Mouse (Mus musculus): Measurements from ENCODE around the gene G0s2. TPM values are rescaled to one million over a fixed set of nuclear protein-coding genes. Genes with fewer than 3 reads are reported as not detected.
A peak's percentile ranks its signal among the peaks of the same experiment; 100 is the strongest.
"Not testable (repeated sequence)": the region's sequence is repeated elsewhere in the genome, so short reads cannot be mapped to it uniquely, and the experiment has no call there.

The G0s2 gene
- total RNA-seq, 2 experiments from 2014 or later, result 16.7 to 25.3 TPM

- intact Hi-C loops (cut with DNase I; ENCODE audit: low total_unique reads), result no loop called here
- no peak for DNase-seq
Measured at GRCm38 (mm10) chr1:193293039-193293438, 20.0 kb upstream of the G0s2 start.

- intact Hi-C loops (cut with DNase I; ENCODE audit: low total_unique reads), result no loop called here
- no peak for DNase-seq
Measured at GRCm38 (mm10) chr1:193290686-193291085, 17.7 kb upstream of the G0s2 start.

- intact Hi-C loops (cut with DNase I; ENCODE audit: low total_unique reads), result no loop called here
- DNase-seq, result no peak
Measured at GRCm38 (mm10) chr1:193289914-193290313, 16.9 kb upstream of the G0s2 start.

GRCm38 (mm10) chr1:193289076-193289475 is 16.1 kb upstream of the G0s2 start:
- DNase-seq, result no peak
- intact Hi-C loops (cut with DNase I; ENCODE audit: low total_unique reads), result no loop called here

GRCm38 (mm10) chr1:193287578-193287977 is 14.6 kb upstream of the G0s2 start:
- no peak for DNase-seq
- intact Hi-C loops (cut with DNase I; ENCODE audit: low total_unique reads), result no loop called here

GRCm38 (mm10) chr1:193285766-193286325 is 12.8 kb upstream of the G0s2 start:
- DNase-seq; intact Hi-C loops (cut with DNase I; ENCODE audit: low total_unique reads): not testable (repeated sequence)

- no peak for DNase-seq
- intact Hi-C loops (cut with DNase I; ENCODE audit: low total_unique reads), result no loop called here
Measured at GRCm38 (mm10) chr1:193284228-193284779, 11.3 kb upstream of the G0s2 start.

GRCm38 (mm10) chr1:193281344-193281743 is 8.3 kb upstream of the G0s2 start:
- no peak for DNase-seq
- intact Hi-C loops (cut with DNase I; ENCODE audit: low total_unique reads), result no loop called here

GRCm38 (mm10) chr1:193279492-193279891 is 6.5 kb upstream of the G0s2 start:
- intact Hi-C loops (cut with DNase I; ENCODE audit: low total_unique reads), result no loop called here
- DNase-seq, result no peak

- intact Hi-C loops (cut with DNase I; ENCODE audit: low total_unique reads), result no loop called here
- peak; percentile 56 for DNase-seq
Measured at GRCm38 (mm10) chr1:193278414-193279045, 5.5 kb upstream of the G0s2 start.

- intact Hi-C loops (cut with DNase I; ENCODE audit: low total_unique reads), result no loop called here
- no peak for DNase-seq
Measured at GRCm38 (mm10) chr1:193274407-193275071, 1.5 kb upstream of the G0s2 start.

GRCm38 (mm10) chr1:193272137-193272915 is 691 bp downstream of the G0s2 start:
- intact Hi-C loops (cut with DNase I; ENCODE audit: low total_unique reads), result no loop called here
- DNase-seq, result peak; percentile 46

- DNase-seq, result no peak
- intact Hi-C loops (cut with DNase I; ENCODE audit: low total_unique reads), result no loop called here
Measured at GRCm38 (mm10) chr1:193270965-193271763, 1.9 kb downstream of the G0s2 start.

GRCm38 (mm10) chr1:193265734-193266133 is 7.3 kb downstream of the G0s2 start:
- no peak for DNase-seq
- intact Hi-C loops (cut with DNase I; ENCODE audit: low total_unique reads), result no loop called here

- no peak for DNase-seq
- intact Hi-C loops (cut with DNase I; ENCODE audit: low total_unique reads), result no loop called here
Measured at GRCm38 (mm10) chr1:193263955-193264598, 8.9 kb downstream of the G0s2 start, which contains the start of gene Hsd11b1. Hsd11b1 (minus strand) TSS chr1:193264075.

- intact Hi-C loops (cut with DNase I; ENCODE audit: low total_unique reads), result no loop called here
Measured at GRCm38 (mm10) chr1:193263026-193263907, 9.8 kb downstream of the G0s2 start.

GRCm38 (mm10) chr1:193261897-193262548 is 11.0 kb downstream of the G0s2 start:
- intact Hi-C loops (cut with DNase I; ENCODE audit: low total_unique reads), result loop anchor here (2.0 kb wide), 1 partner anchor 61 kb away; no protein-coding TSS in a partner anchor
- no peak for DNase-seq

More at GRCm38 (mm10) chr1:193263026-193263907, 9.8 kb downstream of the G0s2 start:
- no peak for DNase-seq

Measured in gastrocnemius, postnatal 14 days (tissue).